7 mouse cellular contexts compared by ENCODE assay signal in genomic region chr4:83417820-83418186, GRCm38 (mm10). TPM values are rescaled to one million over a fixed set of nuclear protein-coding genes. Genes with fewer than 3 reads are reported as not detected.
A peak's percentile ranks its signal among the peaks of the same experiment; 100 is the strongest.
DNase-seq lines count a peak whose midpoint lies in the region; ATAC-seq and TF ChIP-seq lines count a peak whose summit lies in the region.

No protein-coding gene starts in this region.

- DNase-seq in lung, postnatal 0 days (ENCODE audit: low spot score), result no peak
- no peak for DNase-seq in lung, postnatal 4 days
- DNase-seq in forebrain, embryonic 10.5 days (ENCODE audit: extremely low spot score, low spot score), result no peak
- no peak for DNase-seq in urinary bladder, postnatal 4 days (ENCODE audit: low spot score in 2 of 2)
- DNase-seq in Muller cell, postnatal 12 days (ENCODE audit: inconsistent ontology term), result no peak

- peak; percentile 46 for ATAC-seq in lung, postnatal 0 days
- no peak for ATAC-seq in limb, embryonic 15.5 days (ENCODE audit: insufficient number of reproducible peaks, low FRiP score, low TSS enrichment, low read depth)
- no peak for ATAC-seq in stomach, embryonic 14.5 days (ENCODE audit: insufficient number of reproducible peaks, insufficient read depth, low FRiP score, low read depth)

- no peaks in the 10 kb centered on the region; the same call in 1 of the 2 replicates for H3K4me1 ChIP-seq in lung, postnatal 0 days (ENCODE audit: insufficient read depth, low read depth, low read length)
- peaks cover 15% of the 10 kb centered on the region for H3K4me1 ChIP-seq in forebrain, embryonic 10.5 days
- peaks cover 6% of the 10 kb centered on the region; the same call in 1 of the 2 replicates for H3K4me1 ChIP-seq in limb, embryonic 15.5 days
- peaks cover 4% of the 10 kb centered on the region for H3K4me1 ChIP-seq in stomach, embryonic 14.5 days (ENCODE audit: control insufficient read depth, insufficient read depth, low read length)

- no peak for TF ChIP-seq CTCF in lung, postnatal 0 days (IDR thresholded peaks at IDR 0.05)

- peak overlapping the region; percentile 58 for H3K27ac ChIP-seq in lung, postnatal 0 days (ENCODE audit: low read length)
- H3K27ac ChIP-seq in forebrain, embryonic 10.5 days, result peak overlapping the region; percentile 95
- H3K27ac ChIP-seq in limb, embryonic 15.5 days, result peak overlapping the region; percentile 59
- peak overlapping the region; percentile 76; the same call in 1 of the 2 replicates for H3K27ac ChIP-seq in stomach, embryonic 14.5 days (ENCODE audit: low read length)

- H3K9me3 ChIP-seq in lung, postnatal 0 days (ENCODE audit: low read length), result no peaks in the 10 kb centered on the region
- H3K9me3 ChIP-seq in forebrain, embryonic 10.5 days, result peaks cover 4% of the 10 kb centered on the region; the same call in 1 of the 2 replicates
- no peaks in the 10 kb centered on the region for H3K9me3 ChIP-seq in limb, embryonic 15.5 days
- H3K9me3 ChIP-seq in stomach, embryonic 14.5 days (ENCODE audit: control insufficient read depth, low read depth, low read length), result no peaks in the 10 kb centered on the region

- TF ChIP-seq EP300 in lung, postnatal 0 days (IDR thresholded peaks at IDR 0.05), result no peak

- H3K4me2 ChIP-seq in lung, postnatal 0 days (replicated peaks; ENCODE audit: low read depth, low read length), result peak overlapping the region; percentile 67
- H3K4me2 ChIP-seq in limb, embryonic 15.5 days, result peak overlapping the region; percentile 45
- H3K4me2 ChIP-seq in stomach, embryonic 14.5 days (replicated peaks; ENCODE audit: low read depth, low read length), result peak overlapping the region; percentile 60

- no peaks in the 10 kb centered on the region for H3K36me3 ChIP-seq in lung, postnatal 0 days (ENCODE audit: insufficient read depth, low read length)
- H3K36me3 ChIP-seq in forebrain, embryonic 10.5 days (replicated peaks), result peaks cover 28% of the 10 kb centered on the region
- H3K36me3 ChIP-seq in limb, embryonic 15.5 days, result no peaks in the 10 kb centered on the region
- peaks cover 4% of the 10 kb centered on the region; the same call in 1 of the 2 replicates for H3K36me3 ChIP-seq in stomach, embryonic 14.5 days (ENCODE audit: control insufficient read depth, insufficient read depth, low read length)

- H3K27me3 ChIP-seq in lung, postnatal 0 days (replicated peaks; ENCODE audit: insufficient read depth, low read length), result no peaks in the 10 kb centered on the region
- H3K27me3 ChIP-seq in forebrain, embryonic 10.5 days (ENCODE audit: poor library complexity, severe bottlenecking), result no peaks in the 10 kb centered on the region
- H3K27me3 ChIP-seq in limb, embryonic 15.5 days, result no peaks in the 10 kb centered on the region
- no peaks in the 10 kb centered on the region for H3K27me3 ChIP-seq in stomach, embryonic 14.5 days (ENCODE audit: control insufficient read depth, insufficient read depth, low read length)

- peak overlapping the region; percentile 82 for H3K4me3 ChIP-seq in lung, postnatal 0 days (ENCODE audit: low read depth, low read length)
- H3K4me3 ChIP-seq in forebrain, embryonic 10.5 days, result peak overlapping the region; percentile 93
- peak overlapping the region; percentile 62 for H3K4me3 ChIP-seq in limb, embryonic 15.5 days
- peak overlapping the region; percentile 99 for H3K4me3 ChIP-seq in stomach, embryonic 14.5 days (ENCODE audit: low read depth, low read length)

- H3K9ac ChIP-seq in lung, postnatal 0 days (replicated peaks; ENCODE audit: low read depth), result peak overlapping the region; percentile 65
- H3K9ac ChIP-seq in limb, embryonic 15.5 days, result peak overlapping the region; percentile 70
- H3K9ac ChIP-seq in stomach, embryonic 14.5 days (replicated peaks; ENCODE audit: low read depth, low read length), result peak overlapping the region; percentile 86

- WGBS in lung, postnatal 0 days, result under 1% methylated on average over 29 of the region's 30 CpGs
- under 1% methylated on average over 30 of the region's 30 CpGs for WGBS in forebrain, embryonic 10.5 days
- WGBS in limb, embryonic 15.5 days, result under 1% methylated on average over 30 of the region's 30 CpGs
- WGBS in stomach, embryonic 14.5 days, result under 1% methylated on average over 30 of the region's 30 CpGs

RNA-seq across cellular contexts. Expression of gene Snapc3, which starts 0.3 kb away (rescaled TPM):
- polyA plus RNA-seq in lung, postnatal 0 days (2015; fragmentation: Nextera tagmentation; extraction: Ambion mirVana), result 21.5 and 24.5 TPM in 2 replicates
- polyA plus RNA-seq in forebrain, embryonic 10.5 days (2016; fragmentation: Nextera tagmentation; extraction: Ambion mirVana), result 54.4 and 55.8 TPM in 2 replicates
- 39.0 and 40.4 TPM in 2 replicates for polyA plus RNA-seq in limb, embryonic 15.5 days (2015; fragmentation: Nextera tagmentation; extraction: Ambion mirVana)
- polyA plus RNA-seq in stomach, embryonic 14.5 days (2014; fragmentation: Nextera tagmentation; extraction: Ambion mirVana), result 48.8 and 53.6 TPM in 2 replicates
